Mouse (Mus musculus) right cerebral cortex, postnatal 14 days (tissue): ENCODE measurements around the gene Olfr394.
"Not testable (repeated sequence)": the region's sequence is repeated elsewhere in the genome, so short reads cannot be mapped to it uniquely, and the experiment has no call there.

ENCODE experiments used
- DNase-seq: peaks from one replicate; pipeline ENCODE4 v3.0.0; 2022

Olfr394 gene

DNA sequence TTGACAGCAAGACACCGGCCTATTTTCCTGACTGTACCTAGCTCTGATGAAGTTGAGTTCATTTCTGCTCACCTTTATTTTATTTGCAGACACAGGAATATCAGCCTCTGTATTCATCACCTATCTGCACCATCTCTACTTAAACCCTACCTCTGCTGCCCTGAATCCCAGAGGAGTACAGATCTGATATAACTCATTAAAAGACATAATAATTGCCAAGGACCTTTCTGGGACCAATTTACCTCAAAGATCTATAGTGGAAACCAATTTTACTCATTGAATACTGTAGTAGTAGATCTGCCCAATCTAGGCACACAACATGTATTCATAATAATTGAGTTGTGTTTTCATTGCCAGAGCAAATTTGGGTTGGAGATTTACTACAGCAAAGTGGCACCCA lies at the start of gene Olfr394:
Olfr394 (minus strand) TSS at position 101 of the 400 bp plus-strand sequence.
- DNase-seq = no peak

DNA sequence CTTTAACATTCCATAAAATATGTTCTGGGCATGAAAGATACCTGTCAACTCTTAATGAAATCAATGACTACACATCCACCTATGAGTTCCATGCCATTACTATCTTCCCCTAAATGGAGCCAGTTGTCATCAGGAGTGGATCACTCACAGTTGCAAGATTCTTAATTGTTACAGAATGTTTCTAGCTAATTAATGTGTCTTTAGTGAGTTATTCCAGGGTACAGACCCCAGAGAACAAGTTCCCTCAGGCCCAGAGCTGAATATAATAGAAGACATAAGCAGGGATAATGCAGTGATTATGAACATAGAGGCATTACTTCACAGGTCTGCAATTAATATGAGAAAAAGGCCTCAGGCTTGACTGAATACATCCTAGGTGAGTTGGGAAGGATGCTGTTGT lies 45.8 kb upstream of the Olfr394 start, which contains the start of gene Olfr23:
Olfr23 (plus strand) TSS at position 301 of the 400 bp plus-strand sequence.
- DNase-seq = no peak

DNA sequence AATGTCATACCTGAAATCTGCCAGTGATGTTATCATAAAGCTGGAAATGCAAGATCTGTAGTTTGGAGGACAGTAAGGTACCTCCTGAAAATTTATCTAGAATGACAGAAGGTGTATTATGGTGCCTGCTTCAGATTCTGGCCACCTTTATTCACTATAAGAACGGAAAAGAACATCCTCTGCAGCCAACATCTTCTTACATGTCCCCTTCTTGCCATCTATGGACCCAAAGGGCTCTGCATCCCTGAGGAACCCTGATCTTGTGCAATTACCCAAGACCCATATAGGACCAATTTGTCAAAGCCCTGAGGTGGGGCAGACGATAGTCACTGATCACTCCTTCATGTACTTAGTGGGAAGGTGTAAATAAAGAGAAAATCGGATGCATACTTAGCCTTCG lies 18.6 kb upstream of the Olfr394 start, which contains the start of gene Olfr395:
Olfr395 (minus strand) TSS at position 101 of the 400 bp plus-strand sequence.
- not testable (repeated sequence) for DNase-seq

DNA sequence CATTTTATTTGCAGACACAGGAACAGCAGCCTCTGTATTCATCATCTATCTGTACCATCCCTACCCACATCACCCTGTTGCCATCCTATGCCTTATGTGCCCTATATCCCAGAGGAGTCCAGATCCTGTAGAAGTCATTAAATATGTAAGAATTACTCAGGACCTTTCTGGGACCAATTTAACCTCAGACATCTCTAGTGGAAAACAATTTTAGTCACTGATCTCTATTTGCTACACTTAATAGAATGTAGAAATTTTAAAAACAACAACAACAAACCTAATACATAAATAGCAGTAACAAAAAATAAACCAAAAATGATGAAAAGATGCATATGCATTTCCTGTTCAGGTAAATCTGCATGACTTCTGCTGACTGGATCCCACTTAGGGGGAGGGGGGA lies 39.2 kb downstream of the Olfr394 start, which contains the start of gene Olfr393:
Olfr393 (minus strand) TSS at position 101 of the 400 bp plus-strand sequence.
- no peak for DNase-seq
